Mouse (Mus musculus): ENCODE results near the gene Vnn1. TPM values are rescaled to one million over a fixed set of nuclear protein-coding genes. Genes with fewer than 3 reads are reported as not detected.

Vnn1 gene
- 0.87 and 2.2 TPM in 2 replicates for polyA plus RNA-seq (2012; rRNA removed)

GRCm38 (mm10) chr10:23894601-23895349, at the start of gene Vnn1:
Gene Vnn1, plus strand, starts transcription at chr10:23894688.

GRCm38 (mm10) chr10:23851228-23851912, 43.1 kb upstream of the Vnn1 start, which contains the start of gene Vnn3:
Gene Vnn3, plus strand, starts transcription at chr10:23851462.

GRCm38 (mm10) chr10:23920056-23920455, 25.6 kb downstream of the Vnn1 start, which contains the start of gene Taar1:
Gene Taar1, plus strand, starts transcription at chr10:23920356.

GRCm38 (mm10) chr10:23938312-23938711, 43.8 kb downstream of the Vnn1 start, which contains the start of gene Taar2:
Gene Taar2, plus strand, starts transcription at chr10:23938572.

GRCm38 (mm10) chr10:23949508-23950005, 55.1 kb downstream of the Vnn1 start, which contains the start of gene Taar3:
Gene Taar3, plus strand, starts transcription at chr10:23949558.

Other genes starting within 250 kb of the Vnn1 start
- 1,509 and 2,105 TPM in 2 replicates for gene Rps12, start 107.4 kb upstream of the Vnn1 start, polyA plus RNA-seq (2012; rRNA removed)
- 13.1 and 14.1 TPM in 2 replicates for gene Slc18b1, start 97.7 kb upstream of the Vnn1 start, polyA plus RNA-seq (2012; rRNA removed)
- 0.21 and 0.24 TPM in 2 replicates for gene Vnn3, start 43.2 kb upstream of the Vnn1 start, polyA plus RNA-seq (2012; rRNA removed)
- not detected in 2 replicates for gene Taar1, start 25.7 kb downstream of the Vnn1 start, polyA plus RNA-seq (2012; rRNA removed)
- gene Taar2, start 43.9 kb downstream of the Vnn1 start, polyA plus RNA-seq (2012; rRNA removed), result not detected in 2 replicates
- not detected in 2 replicates for gene Taar3, start 54.9 kb downstream of the Vnn1 start, polyA plus RNA-seq (2012; rRNA removed)
- not detected in 2 replicates for gene Taar4, start 65.8 kb downstream of the Vnn1 start, polyA plus RNA-seq (2012; rRNA removed)
- not detected in 2 replicates for gene Taar5, start 76.0 kb downstream of the Vnn1 start, polyA plus RNA-seq (2012; rRNA removed)
- gene Taar6, start 91.0 kb downstream of the Vnn1 start, polyA plus RNA-seq (2012; rRNA removed), result not detected in 2 replicates
- not detected in 2 replicates for gene Taar7a, start 98.8 kb downstream of the Vnn1 start, polyA plus RNA-seq (2012; rRNA removed)
- gene Taar7b, start 105.3 kb downstream of the Vnn1 start, polyA plus RNA-seq (2012; rRNA removed), result not detected in 2 replicates
- not detected in 2 replicates for gene Taar7d, start 132.5 kb downstream of the Vnn1 start, polyA plus RNA-seq (2012; rRNA removed)
- gene Taar7e, start 142.9 kb downstream of the Vnn1 start, polyA plus RNA-seq (2012; rRNA removed), result not detected in 2 replicates
- gene Taar7f, start 154.8 kb downstream of the Vnn1 start, polyA plus RNA-seq (2012; rRNA removed), result not detected in 2 replicates
- gene Taar8a, start 181.8 kb downstream of the Vnn1 start, polyA plus RNA-seq (2012; rRNA removed), result not detected in 2 replicates
- gene Taar8b, start 197.6 kb downstream of the Vnn1 start, polyA plus RNA-seq (2012; rRNA removed), result not detected in 2 replicates
- gene Taar8c, start 207.2 kb downstream of the Vnn1 start, polyA plus RNA-seq (2012; rRNA removed), result not detected in 2 replicates
- not detected in 2 replicates for gene Taar9, start 214.8 kb downstream of the Vnn1 start, polyA plus RNA-seq (2012; rRNA removed)